Mouse (Mus musculus) cerebellum, postnatal 25 days (tissue): ENCODE results near the gene Cdc37l1.
"Not testable (repeated sequence)": the region's sequence is repeated elsewhere in the genome, so short reads cannot be mapped to it uniquely, and the experiment has no call there.

ENCODE experiments used
- DNase-seq, 2 experiments: peaks; one replicate each; pipeline ENCODE4 v3.0.0; 2021; ENCODE audit warnings: mixed read lengths in 2 of 2

Cdc37l1 gene

DNA sequence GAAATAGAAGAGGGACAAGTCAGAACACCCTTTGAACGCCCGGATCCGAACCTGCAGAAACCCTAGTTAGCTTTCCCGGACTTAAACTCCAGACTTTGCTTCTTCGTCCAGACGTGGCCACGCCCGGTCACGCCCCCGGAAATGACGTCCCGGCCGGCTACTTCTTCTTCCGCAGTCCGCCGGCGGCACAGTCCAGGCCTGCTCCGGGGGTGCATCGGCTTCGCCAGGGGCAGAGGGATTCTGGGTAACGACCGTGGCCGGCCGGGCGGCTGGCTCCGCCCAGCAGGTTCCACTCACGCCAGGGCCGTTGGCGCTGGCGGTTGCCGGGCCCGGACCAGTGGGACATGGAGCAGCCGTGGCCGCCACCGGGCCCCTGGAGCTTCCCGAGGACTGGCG, at the start of gene Cdc37l1:
Cdc37l1 (plus strand) TSS at position 159 of the 396 bp plus-strand sequence.
- peak; percentile 98 to 99 for DNase-seq

DNA sequence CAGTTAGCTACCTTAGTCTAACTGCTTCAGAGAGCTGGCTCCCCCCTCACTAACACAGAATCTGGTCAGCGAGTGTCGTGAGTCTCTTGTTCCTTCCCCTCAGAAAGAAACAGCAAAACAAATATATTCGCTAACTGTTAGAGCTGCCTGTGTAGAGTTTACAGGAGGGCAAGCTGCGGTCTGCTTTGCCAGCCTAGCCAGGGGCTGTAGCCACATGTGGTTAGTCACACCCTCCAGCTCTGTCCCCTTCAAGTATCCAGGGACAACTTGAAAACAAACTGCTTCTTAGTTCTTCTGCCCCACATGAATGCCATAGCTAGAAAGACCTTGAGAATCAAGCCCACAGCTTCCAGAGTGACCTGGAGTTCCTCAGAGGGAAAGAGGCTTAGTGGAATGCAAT, 48.9 kb upstream of the Cdc37l1 start:
- no peak for DNase-seq

DNA sequence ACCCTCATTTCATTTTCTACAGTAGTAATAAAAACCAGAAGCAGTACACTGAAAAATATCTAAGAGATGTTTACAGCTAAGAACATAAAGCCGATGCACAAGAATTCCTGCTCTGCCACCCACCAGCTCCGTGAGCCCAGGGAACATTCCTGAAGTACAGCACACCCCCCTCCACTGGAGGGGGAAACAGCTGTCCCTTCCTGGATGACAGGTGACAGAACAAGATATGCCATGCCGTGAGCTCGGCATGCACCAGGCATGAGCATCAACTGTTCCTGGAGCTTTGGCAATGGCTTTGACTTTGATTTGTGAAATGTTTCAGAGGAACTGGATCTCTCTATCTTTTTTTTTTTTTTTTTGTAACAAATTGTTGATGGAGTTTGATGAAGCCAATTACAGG, 43.4 kb upstream of the Cdc37l1 start:
- peak in 1 of 2 experiments; percentile 6 for DNase-seq

DNA sequence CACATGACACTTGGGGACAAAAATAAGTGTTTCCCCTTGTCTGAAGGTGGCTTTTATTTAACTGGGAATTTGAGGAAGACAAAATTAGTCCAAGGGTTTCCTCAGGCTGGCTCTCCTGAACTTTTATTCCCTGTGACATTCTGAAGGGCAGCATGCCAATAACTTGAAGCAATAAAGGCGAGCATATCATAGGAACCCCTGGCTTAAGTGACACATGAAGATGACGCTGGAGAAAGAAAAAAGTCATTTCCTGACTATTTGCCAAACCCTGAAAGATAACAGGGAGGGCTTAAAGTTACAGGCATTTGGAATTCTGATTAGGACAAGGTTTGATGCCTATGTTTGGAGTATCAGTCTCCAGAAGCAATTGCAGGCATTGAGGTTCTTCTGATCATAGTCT, 42.8 kb upstream of the Cdc37l1 start:
- no peak for DNase-seq

DNA sequence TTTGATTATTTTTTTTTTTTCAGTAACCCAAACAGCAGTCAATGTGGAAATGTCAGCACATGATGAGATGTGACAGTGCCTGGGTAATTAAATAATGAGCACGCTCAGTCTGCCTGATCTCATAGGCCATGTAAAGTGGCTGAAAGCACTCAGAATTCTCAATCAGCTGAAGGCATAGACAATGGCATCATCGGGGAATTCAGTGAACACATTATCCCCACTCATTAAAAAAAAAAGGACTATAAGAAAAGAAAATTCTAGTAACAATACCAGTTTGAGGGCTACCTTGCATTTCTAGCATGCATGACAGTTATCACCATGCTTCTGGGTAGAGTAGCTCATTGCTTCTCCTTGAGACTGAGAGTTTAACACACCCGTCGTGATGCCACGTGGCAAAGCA, 38.9 kb upstream of the Cdc37l1 start:
- no peak for DNase-seq

DNA sequence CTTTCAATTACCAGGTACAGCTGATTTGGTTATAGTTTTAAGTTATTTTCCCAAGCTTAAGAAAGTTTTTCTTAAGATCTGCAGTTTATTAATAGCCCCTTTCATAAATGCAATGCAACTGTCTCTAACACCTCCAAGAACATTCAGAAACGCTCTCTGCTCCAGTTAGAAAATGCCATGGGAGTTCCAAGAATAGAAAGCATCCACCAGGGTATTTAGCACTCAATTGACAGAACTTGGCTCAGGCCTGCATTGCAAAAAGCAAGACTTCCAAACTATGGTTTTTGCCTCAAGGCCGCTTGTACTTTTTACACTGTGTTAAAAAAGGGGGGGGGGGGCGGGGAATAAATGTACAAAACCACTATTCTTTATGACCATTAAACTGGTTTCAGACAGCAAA, 27.0 kb upstream of the Cdc37l1 start:
- DNase-seq, result peak in 1 of 2 experiments; percentile 11

DNA sequence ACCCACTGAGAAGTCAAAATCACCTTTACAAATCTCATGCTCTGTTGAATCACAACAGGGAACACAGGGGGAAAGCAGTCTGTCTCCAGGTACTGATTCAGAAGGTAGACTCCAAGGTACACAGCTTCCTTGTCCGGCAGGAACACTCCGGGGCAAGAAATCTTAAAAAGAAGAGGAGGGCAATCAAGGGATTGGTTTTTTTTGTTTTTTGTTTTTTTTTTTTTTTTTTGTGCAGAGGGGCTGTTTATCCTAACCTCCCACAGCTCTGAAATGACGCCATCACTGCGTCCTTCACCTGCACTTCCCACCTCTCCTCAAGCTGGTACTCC, 26.7 kb upstream of the Cdc37l1 start:
- DNase-seq, result no peak

DNA sequence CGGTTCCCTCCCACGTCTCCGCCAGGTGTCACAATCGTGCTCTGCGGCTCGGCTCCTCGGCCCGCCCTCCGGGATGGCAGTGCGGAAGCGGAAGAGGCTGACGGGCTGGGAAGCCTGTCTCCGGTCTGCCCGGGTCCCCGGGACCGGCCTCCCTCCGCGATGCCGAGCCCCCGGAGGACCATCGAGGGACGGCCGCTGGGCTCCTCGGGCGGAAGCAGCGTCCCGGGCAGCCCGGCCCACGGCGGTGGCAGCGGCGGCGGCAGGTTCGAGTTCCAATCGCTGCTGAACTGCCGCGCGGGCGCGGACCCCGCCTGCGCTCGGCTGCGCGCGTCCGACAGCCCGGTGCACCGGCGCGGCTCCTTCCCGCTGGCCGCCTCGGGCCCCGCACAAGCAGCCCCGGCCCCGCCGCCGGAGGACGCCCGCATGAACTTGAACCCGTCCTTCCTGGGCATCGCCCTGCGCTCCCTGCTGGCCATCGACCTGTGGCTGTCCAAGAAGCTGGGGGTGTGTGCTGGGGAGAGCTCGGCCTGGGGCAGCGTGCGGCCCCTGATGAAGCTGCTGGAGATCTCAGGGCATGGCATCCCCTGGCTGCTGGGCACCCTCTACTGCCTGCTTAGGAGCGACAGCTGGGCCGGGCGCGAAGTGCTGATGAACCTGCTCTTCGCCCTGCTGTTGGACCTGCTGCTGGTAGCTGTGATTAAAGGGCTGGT, 26.2 kb upstream of the Cdc37l1 start, which contains the start of gene Plpp6:
Plpp6 (plus strand) TSS at position 112 of the 710 bp plus-strand sequence.
- DNase-seq, result peak; percentile 90 to 93

DNA sequence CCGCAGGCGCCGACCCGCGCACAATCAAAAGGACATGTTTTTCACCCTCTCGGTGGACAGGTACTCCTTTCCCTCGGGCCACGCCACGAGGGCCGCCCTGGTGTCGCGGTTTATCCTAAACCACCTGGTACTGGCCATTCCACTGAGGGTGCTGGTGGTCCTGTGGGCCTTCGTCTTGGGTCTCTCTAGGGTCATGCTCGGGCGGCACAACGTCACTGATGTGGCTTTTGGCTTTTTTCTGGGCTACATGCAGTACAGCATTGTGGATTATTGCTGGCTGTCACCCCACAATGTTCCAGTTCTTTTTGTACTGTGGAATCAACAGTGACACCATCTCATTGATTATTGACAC, 25.6 kb upstream of the Cdc37l1 start:
- DNase-seq, result no peak

DNA sequence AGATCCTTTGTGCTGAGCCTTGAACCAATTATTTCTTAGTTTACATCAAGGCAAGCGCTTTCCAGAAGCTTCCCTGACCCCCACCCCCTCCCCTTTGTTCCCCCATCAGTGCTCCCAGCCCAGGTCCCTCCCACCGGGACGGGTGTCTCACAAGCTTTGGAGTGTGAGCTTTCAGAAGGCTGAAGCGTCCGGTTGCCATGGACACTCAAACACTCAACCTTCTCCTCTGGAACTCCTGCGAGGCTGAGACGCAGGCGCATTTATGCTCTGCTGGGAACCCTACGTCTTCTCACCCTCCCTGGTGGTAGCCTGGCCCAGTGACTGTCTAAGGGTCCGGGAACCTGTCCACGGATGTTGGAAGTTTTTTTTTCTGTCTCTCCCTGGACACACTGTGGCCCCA, 22.5 kb upstream of the Cdc37l1 start, which contains the start of gene 4430402I18Rik:
4430402I18Rik (minus strand) TSS at position 149 of the 400 bp plus-strand sequence.
- peak in 1 of 2 experiments; percentile 11 for DNase-seq

DNA sequence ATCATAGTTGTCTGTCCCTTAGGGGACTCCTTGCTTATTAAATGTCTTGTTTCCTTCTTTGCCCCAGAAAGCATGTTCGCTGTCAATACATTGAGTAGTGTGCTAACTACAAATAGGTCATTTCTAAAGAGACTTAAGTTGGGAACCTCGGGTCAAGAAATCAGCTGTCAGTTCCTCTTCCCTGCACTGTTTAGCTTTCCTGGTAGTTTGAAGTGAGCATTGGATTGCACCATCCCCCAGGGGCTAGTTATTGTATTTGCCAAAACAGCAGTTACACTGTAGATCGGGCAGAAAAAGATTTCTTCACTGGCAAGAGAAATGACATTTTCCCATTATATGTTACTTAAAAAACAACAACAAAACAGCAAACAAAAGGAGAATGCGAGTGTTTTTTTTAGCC, 22.0 kb upstream of the Cdc37l1 start:
- DNase-seq, result no peak

DNA sequence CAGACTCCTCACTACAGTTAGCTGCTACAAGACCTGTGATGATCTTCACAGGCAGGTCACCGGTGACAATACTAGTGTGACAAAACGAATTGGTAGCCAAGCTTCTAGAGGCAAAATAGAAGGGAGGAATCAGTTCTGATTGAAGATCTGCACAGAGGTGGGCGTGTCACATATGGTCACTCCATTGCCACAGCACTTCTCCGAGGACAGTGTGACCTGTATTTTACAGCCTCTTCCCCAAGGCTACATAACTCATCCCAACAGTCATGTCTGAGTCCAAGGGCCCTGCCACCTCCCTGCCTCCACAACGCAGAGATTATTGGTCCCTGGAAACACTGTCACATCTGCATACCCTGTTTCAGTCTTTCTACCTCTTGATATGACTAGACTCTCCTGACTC, 20.9 kb upstream of the Cdc37l1 start:
- no peak for DNase-seq

DNA sequence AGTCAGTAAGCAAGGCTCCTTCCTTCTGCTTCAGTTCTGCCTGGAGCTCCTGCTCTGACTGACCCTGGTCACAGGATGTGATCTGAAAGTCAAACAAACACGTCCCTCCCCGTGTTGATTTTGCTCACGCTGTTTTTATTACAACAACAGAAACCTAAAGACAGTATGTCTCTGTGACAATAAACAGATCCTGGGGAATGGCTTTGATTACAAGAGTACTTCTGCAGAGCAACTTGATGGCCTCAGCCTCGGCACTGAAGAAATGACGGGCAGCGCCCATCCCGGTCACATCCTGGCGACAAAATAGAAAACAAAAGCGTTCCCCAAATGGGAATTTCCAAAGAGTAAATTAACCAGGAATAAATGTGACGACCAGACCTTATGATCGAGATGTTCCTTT, 19.9 kb upstream of the Cdc37l1 start:
- DNase-seq, result no peak

DNA sequence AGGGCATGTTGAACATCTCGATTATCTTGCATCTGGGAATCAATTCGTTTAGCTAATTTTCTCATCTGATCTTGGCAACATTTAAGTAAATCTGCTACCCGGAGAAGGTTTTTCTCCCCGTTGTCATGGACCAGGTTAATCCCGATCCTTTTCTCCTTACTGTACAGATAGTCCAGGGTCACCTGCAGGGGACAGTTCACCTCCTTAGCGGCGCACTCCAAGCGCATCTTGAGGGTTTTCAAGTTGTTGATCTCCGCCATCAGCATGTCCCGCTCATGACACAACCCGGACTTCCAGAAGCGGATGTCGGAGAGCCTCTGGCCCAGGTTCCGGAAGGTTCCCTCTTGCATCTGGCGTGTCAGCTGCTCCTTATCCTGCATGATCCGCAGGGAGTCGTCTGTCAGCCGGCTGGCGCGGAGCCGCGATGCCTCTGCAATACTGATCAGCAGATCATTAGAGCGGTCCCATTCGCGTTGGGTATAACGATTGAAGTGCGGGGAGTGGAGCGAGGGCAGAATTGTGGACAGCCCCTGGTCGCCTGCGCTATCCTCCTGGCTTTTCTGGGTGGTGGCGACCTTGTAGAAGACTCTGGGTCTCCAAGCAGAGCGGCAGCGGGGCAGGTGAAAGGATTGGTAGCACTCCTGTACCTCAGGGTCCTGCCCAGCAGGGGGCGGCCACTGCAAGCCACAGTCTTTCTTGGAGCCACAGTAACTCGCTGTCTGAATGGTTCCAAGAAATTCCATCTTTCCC, 15.1 kb upstream of the Cdc37l1 start:
- peak; percentile 77 to 86 for DNase-seq

DNA sequence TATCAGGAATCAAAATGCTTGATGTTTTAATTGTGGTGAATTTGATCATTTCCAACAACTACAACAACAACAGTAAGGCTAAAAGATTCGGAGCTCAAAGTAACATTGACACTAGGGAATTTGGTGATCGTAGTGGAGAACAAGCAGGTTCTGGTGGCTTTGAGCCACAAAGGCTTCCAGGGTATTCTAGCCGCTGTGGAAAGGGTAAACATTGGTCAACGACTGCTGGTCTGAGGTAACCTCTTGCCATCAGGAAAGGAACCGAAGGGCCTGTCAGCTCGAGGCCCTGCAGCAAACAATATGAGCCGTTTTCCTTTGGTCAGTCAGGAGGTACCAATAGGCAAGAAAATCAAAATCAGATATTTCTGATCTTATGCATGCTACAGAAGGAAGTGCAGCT, 7.5 kb upstream of the Cdc37l1 start:
- DNase-seq, result no peak

DNA sequence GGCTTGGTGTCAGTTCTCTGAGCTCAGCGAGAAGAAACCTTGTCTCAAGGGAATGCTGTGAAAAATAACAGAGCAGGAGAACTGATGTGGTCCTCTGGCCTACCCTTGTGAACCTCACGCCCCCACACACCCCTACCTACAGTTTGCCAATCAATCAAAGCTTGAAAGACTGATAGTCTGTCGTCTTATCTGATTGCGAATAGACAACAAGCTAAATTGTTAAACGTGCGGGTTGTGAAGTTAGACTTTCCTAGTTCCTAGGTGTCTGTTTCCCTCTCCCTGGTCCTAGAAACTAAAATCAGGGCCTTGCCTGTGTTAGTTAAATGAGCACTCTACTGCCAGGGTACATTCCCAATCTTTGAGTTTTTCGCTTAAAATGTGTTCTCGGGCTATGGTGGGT, 637 bp upstream of the Cdc37l1 start:
- DNase-seq, result no peak

DNA sequence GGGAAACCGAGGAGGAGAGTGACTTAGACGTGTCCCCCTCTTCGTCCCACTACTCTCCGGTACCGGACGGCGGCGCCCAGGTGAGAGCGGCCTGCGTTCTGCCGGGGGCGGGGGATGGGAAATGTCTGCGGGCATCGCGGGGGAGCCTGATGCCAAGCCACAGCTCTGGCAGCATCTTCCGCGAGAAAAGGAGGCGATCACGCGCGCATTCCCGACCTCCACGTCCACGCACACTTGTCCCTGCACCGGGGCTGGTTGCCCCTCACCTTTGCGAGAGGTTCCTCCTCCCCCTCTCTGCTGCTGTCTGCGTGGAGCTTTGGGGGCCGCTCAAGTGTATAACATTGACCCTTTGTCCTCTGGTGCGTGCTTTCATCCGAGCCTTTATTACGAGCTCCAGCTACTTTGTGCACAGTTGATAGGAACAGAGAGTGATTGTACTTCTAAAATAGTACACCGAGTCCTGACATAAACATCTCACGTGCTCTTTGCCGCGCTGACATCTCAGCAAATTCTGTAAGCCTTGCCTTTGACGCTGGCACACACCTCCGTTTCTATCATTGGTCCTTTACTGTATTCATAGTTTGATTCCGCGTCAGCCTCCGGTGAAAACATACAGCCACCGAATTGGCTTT, 554 bp downstream of the Cdc37l1 start:
- no peak for DNase-seq

DNA sequence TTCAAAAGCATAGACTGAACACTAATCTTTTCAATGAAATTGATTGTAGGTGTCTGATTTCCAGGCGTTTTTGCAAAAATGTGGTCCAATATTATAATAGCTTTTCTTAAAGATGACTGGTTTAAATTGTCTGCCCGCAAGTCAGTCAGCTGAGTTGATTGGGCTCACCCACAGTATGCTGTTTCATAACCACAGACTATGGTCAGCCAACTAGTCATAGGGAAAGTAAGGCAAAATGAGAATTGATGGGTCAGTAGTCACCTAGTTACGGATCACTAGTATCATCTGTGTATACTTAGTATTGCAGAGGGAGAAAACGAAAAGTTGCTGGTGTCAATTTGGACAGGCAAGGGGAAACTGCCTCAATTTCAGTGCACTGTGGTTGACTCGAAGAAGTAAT, 1.2 kb downstream of the Cdc37l1 start:
- DNase-seq, result no peak

DNA sequence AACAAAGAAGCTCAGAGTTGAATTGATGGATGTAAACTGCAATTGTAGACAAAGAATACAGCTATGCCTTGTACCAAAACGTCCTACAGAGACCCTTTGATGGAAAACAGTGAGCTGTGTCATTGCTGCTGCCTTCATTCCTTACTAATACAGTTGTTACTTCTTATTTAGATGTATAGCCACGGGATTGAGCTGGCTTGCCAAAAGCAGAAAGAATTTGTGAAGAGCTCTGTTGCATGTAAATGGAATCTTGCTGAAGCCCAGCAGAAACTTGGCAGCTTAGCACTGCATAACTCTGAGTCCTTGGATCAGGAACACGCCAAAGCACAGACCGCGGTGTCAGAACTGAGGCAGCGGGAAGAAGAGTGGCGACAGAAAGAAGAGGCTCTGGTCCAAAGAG, 4.7 kb downstream of the Cdc37l1 start:
- DNase-seq, result peak in 1 of 2 experiments; percentile 19

DNA sequence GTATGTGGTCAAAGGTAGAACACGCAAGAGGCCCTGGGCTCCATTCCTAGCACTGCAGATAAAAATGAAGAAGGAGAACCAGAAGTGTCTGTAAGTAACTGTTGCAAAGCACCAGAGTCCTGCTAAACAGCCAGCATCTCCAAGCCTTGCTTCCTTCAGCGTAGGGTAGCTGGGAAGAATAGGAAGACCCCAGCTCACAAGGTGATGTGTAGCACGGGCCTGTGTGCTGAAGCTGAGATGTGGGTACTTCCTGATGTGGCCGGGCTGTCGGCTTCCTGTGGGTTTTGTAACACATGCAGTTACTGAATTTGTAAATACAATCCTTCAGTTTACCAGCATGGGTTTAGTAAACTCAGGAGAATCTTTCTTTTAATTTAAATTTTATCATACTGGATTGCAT, 5.2 kb downstream of the Cdc37l1 start:
- no peak for DNase-seq

DNA sequence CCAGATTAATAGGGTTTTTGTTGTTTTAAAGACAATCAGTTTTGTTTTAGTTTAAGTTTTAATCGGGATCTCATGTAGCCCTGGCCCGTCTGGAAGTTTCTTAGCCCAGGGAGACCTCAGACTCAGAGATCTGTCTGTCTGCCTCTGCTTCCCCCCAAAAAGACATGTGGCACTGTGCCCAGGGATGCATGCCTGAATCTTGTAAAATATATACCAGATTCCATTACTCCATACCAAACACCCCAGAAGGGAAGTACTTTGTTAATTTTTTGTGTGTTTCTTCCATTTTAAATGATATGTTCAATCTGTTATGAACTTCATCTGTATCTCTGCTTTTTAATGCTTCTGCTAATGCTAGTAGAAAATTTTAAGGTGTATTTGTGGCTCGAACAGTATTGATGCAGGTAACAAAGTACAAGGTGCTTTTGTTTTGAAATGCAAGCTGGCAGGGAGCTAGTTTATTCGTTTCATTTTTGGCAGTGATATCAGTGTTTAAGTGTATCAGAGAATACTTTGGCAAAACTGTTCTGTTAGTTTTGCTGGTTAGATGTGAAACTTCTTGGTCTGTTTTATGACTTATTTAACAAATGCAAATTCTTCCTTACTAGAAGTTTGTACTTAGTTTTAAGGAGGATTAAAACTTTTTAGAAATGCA, 8.0 kb downstream of the Cdc37l1 start:
- no peak for DNase-seq

DNA sequence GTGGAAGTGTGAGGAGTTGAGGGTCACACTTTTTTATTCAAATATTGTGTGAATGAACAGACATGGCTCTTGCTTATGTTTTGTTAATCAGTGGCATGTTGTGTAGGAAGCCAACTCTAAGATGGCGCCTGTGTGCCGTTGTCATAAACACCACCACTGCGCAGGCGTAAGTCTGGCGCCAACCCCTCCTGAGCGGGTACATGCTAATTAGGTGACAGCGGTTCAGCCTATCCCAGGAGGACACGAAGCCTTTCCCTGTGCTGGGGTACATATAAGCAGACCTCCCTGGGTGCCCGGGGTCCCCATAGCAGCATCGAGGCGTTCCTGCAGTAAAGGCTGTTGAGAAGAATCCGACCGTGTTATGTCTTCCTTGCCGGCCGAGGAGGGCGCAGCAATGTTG, 10.2 kb downstream of the Cdc37l1 start:
- DNase-seq, result not testable (repeated sequence)

DNA sequence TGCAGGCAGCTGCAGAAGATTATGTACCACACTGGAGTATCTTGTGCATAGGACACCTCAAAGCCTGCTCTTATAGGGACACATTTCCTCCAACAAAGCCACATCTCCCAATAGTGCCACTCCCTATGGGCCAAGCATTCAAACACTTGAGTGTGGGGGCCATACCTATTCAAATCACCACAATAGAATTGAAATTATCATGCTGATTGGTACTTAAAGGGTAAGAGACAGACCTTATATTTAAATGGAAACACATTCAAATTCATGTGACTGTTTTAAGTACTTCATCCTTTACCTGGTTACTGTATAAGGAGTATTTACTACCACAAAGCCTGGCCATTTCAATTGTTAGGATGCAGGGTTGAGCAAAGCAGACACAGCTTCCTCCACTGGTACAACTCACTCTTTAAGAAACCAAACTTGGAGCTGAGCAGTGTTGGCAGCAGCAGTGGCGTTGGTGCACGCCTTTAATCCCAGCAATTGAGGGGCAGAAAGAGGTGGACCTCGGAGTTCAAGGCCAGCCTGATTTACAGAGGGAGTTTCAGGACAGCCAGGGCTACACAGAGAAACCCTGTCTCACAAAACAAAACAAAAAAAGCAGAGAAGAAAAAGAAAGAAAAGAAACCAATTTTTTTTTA, 18.0 kb downstream of the Cdc37l1 start:
- no peak for DNase-seq
